Mouse (Mus musculus) MEL (cell line): ENCODE data around the gene Rnf115.

Experiments used
- CTCF ChIP-seq, 3 experiments: IDR thresholded peaks in 2 of 3; conservative IDR thresholded peaks in 1 of 3; 2 replicates each; pipeline ENCODE4 v1.5.1; 2011 to 2012; ENCODE audit warnings: low read length in 3 of 3, low read depth in 2 of 3, mild to moderate bottlenecking in 2 of 3, improper control_type of control experiment in 1 of 3, inconsistent platforms in 1 of 3, mixed read lengths in 1 of 3, moderate library complexity in 1 of 3; ENCODE audit not compliant: control insufficient read depth in 1 of 3, insufficient read depth in 1 of 3, poor library complexity in 1 of 3, severe bottlenecking in 1 of 3
- GATA1 ChIP-seq: IDR thresholded peaks from 2 replicates; pipeline ENCODE4 v1.6.1; 2011; ENCODE audit warnings: low read depth, low read length, improper control_type of control experiment
- HCFC1 ChIP-seq: IDR thresholded peaks from 2 replicates; pipeline ENCODE4 v1.6.1; 2012; ENCODE audit warnings: low read depth, mild to moderate bottlenecking, inconsistent platforms, low read length, improper control_type of control experiment, moderate library complexity
- MAZ ChIP-seq: IDR thresholded peaks from 2 replicates; pipeline ENCODE4 v1.6.1; 2012; ENCODE audit warnings: low read depth, mild to moderate bottlenecking, inconsistent platforms, low read length, improper control_type of control experiment
- MXI1 ChIP-seq: IDR thresholded peaks from 2 replicates; pipeline ENCODE4 v1.6.1; 2011; ENCODE audit warnings: mild to moderate bottlenecking, low read depth, low read length, improper control_type of control experiment
- MYC ChIP-seq: IDR thresholded peaks from 2 replicates; pipeline ENCODE4 v1.6.1; 2011; ENCODE audit warnings: low read depth, mild to moderate bottlenecking, low read length, improper control_type of control experiment, moderate library complexity
- POLR2A ChIP-seq, 2 experiments: IDR thresholded peaks; 2 replicates each; pipeline ENCODE4 v1.6.1; 2011 to 2012; ENCODE audit warnings: low read length in 2 of 2, mild to moderate bottlenecking in 2 of 2, control low read depth in 1 of 2, improper control_type of control experiment in 1 of 2, low read depth in 1 of 2, moderate library complexity in 1 of 2; ENCODE audit not compliant: control insufficient read depth in 1 of 2, insufficient read depth in 1 of 2, poor library complexity in 1 of 2
- POLR2AphosphoS5 ChIP-seq: IDR thresholded peaks from 2 replicates; pipeline ENCODE4 v1.6.1; 2012; ENCODE audit warnings: low read depth, borderline replicate concordance, mild to moderate bottlenecking, inconsistent platforms, low read length, moderate library complexity, mixed read lengths
- RCOR1 ChIP-seq: IDR thresholded peaks from 2 replicates; pipeline ENCODE4 v1.6.1; 2012; ENCODE audit warnings: low read depth, mild to moderate bottlenecking, inconsistent platforms, low read length, improper control_type of control experiment
- TCF12 ChIP-seq: IDR thresholded peaks from 2 replicates; pipeline ENCODE4 v1.6.1; 2014; ENCODE audit warnings: low read depth, mild to moderate bottlenecking, inconsistent platforms, low read length, improper control_type of control experiment, moderate library complexity
- USF2 ChIP-seq, 2 experiments: IDR thresholded peaks; 2 replicates each; pipeline ENCODE4 v1.6.1; 2011 to 2012; ENCODE audit warnings: improper control_type of control experiment in 2 of 2, low read length in 2 of 2, borderline replicate concordance in 1 of 2, inconsistent platforms in 1 of 2, low read depth in 1 of 2, mild to moderate bottlenecking in 1 of 2; ENCODE audit not compliant: insufficient read depth in 1 of 2
- ZMIZ1 ChIP-seq: IDR thresholded peaks from 2 replicates; pipeline ENCODE4 v1.6.1; 2012; ENCODE audit warnings: low read depth, mild to moderate bottlenecking, inconsistent platforms, low read length, improper control_type of control experiment, moderate library complexity
- ZNF384 ChIP-seq: IDR thresholded peaks from 2 replicates; pipeline ENCODE4 v1.6.1; 2012; ENCODE audit warnings: low read depth, mild to moderate bottlenecking, inconsistent platforms, low read length, improper control_type of control experiment

- TF ChIP-seq ZMIZ1 (no peak), TCF12 (no peak), USF2 (IDR thresholded peaks at IDR 0.05; ENCODE audit: borderline replicate concordance in 1 of 2, insufficient read depth in 1 of 2, low read depth in 1 of 2, low read length in 2 of 2) (no peak), CTCF (IDR thresholded peaks at IDR 0.05 in 2 of 3, conservative IDR thresholded peaks at IDR 0.05 in 1 of 3; ENCODE audit: control insufficient read depth in 1 of 3, insufficient read depth in 1 of 3, low read depth in 2 of 3, low read length in 3 of 3, poor library complexity in 1 of 3, severe bottlenecking in 1 of 3) (peak; percentile 65 to 82 (median 72)), MXI1 (no peak), HCFC1 (no peak), MAZ (no peak), ZNF384 (no peak), RCOR1 (no peak), POLR2AphosphoS5 (no peak; the same call in 1 of the 2 replicates), MYC (no peak), GATA1 (no peak), POLR2A (IDR thresholded peaks at IDR 0.05; ENCODE audit: control insufficient read depth in 1 of 2, insufficient read depth in 1 of 2, low read depth in 1 of 2, low read length in 2 of 2, poor library complexity in 1 of 2) (no peak)
Observed at GRCm38 (mm10) chr3:96719173-96719572, 8.3 kb upstream of the Rnf115 start.
